Mouse (Mus musculus) lung, adult 2 months (tissue): Measurements from ENCODE around the gene Gstm5.

Source experiments
- CTCF ChIP-seq: fragments of 200-500 bp; IDR thresholded peaks from 2 replicates; pipeline ENCODE4 v1.5.1; 2011; ENCODE audit warnings: mild to moderate bottlenecking, low read length, control low read depth; ENCODE audit not compliant: insufficient read depth
- POLR2A ChIP-seq: fragments of 200-500 bp; IDR thresholded peaks from 2 replicates; pipeline ENCODE4 v1.6.1; 2011; ENCODE audit warnings: low read depth, mild to moderate bottlenecking, control low read depth, low read length, borderline replicate concordance; ENCODE audit errors: extremely low read depth

DNA sequence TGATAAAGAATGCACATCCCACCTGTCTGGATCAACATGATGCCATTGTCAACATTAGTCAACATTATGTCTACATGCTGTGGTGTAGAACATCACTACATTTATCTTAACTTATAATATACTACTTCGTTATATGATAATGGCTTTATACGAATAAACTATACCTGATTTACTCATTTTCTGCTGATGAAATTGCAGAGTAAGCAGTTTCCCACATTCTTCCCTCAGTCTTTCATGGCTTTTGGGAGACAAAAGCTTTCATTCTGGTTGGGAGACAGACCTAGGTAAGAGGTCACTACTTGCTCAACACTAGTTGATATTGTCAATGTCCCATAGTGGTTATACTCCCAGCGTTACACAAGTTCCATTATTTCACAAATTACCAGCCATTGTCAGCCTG is 29.7 kb downstream of the Gstm5 start:
- no peak for TF ChIP-seq CTCF
- TF ChIP-seq POLR2A: no peak
